Mouse (Mus musculus): Measurements from ENCODE around the gene Ankrd60. TPM values are rescaled to one million over a fixed set of nuclear protein-coding genes. Genes with fewer than 3 reads are reported as not detected.

Gene Ankrd60
- not detected for total RNA-seq (2023)

GRCm38 (mm10) chr2:173577669-173578557 lies at the start of gene Ankrd60:
Gene Ankrd60, minus strand, starts transcription at chr2:173578365.

GRCm38 (mm10) chr2:173522376-173522775 lies 55.8 kb downstream of the Ankrd60 start, which contains the start of gene 1700021F07Rik:
Gene 1700021F07Rik, plus strand, starts transcription at chr2:173522586.

Other genes starting within 250 kb of the Ankrd60 start
- not detected for gene 1700021F07Rik, start 55.8 kb downstream of the Ankrd60 start, total RNA-seq (2023)
- gene Rab22a, start 81.4 kb upstream of the Ankrd60 start, total RNA-seq (2023), result 10 to 100 TPM; 19.6 to 25.3 TPM
- gene 1700010B08Rik, start 141.1 kb upstream of the Ankrd60 start, total RNA-seq (2023), result not detected
- gene Vapb, start 159.1 kb upstream of the Ankrd60 start, total RNA-seq (2023), result 10 to 100 TPM; 75.5 to 81.2 TPM

Measured in monocyte, adult 59 days (primary cell).